Mouse (Mus musculus): Measurements from ENCODE around the gene Traf3ip3. TPM values are rescaled to one million over a fixed set of nuclear protein-coding genes. Genes with fewer than 3 reads are reported as not detected.

Traf3ip3 gene
- polyA plus RNA-seq, 1 experiment from 2014 or later = 3.9 TPM

DNA sequence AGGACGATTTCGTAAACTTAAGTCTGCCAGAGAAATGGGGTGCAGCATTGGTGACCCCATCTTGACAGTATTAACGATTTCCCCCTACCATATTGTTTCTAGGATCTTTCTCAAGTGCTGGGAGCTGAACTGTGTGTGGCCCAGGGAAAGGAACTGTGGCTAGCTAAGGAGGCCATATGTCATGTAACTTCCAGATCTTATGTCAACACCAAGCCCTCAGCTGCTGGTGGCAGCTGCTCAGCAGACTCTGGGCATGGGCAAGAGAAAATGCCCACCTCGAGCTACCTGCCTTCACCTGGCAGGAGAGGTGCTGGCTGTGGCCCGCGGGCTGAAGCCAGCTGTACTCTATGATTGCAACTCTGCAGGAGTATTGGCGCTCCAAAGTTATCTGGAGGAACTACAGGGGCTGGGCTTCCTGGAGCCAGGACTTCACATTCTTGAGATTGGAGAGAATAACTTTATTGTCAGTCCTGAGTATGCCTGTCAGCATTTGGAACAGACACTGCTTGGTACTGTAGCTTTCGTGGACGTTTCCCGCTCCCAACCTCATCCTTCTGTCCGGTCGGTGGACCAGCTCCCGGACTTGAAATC is 27.3 kb downstream of the Traf3ip3 start:
- H3K4me2 ChIP-seq = peak overlapping the region; percentile 62
- H3K9ac ChIP-seq = peak overlapping the region; percentile 39; the same call in 1 of the 2 replicates
- no peaks in the 10 kb centered on the region for H3K27me3 ChIP-seq (replicated peaks)
- peak overlapping the region; percentile 73 for H3K4me3 ChIP-seq (replicated peaks)
- H3K36me3 ChIP-seq = no peaks in the 10 kb centered on the region
- 73% methylated on average over 13 of the region's 13 CpGs for WGBS
- peaks cover 31% of the 10 kb centered on the region for H3K4me1 ChIP-seq
- H3K9me3 ChIP-seq = no peaks in the 10 kb centered on the region
- no peak for ATAC-seq (ENCODE audit: insufficient read depth, low FRiP score, low read depth)
- peak overlapping the region; percentile 86 for H3K27ac ChIP-seq

DNA sequence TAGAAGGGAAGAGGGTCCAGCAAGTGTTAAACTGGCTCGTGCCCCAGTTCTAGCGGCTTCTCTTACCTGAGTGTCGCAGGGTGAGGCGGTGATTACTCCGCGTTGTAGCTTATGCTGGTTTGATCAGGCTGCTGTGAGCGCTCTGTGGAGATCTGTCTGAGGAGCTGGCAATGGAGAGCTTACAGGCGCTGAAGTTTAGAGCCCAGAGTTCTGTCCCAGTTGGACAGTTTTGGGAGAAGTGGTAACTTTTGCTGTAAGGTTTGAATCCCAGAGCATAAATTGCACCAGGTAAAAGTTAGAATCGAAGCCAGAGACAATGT is 27.7 kb downstream of the Traf3ip3 start:
- H3K4me1 ChIP-seq = peaks cover 31% of the 10 kb centered on the region
- peak overlapping the region; percentile 62 for H3K4me2 ChIP-seq
- peak overlapping the region; percentile 86 for H3K27ac ChIP-seq
- WGBS = 14% methylated on average over 9 of the region's 9 CpGs
- no peak for ATAC-seq (ENCODE audit: insufficient read depth, low FRiP score, low read depth)
- no peaks in the 10 kb centered on the region for H3K9me3 ChIP-seq
- peak overlapping the region; percentile 73 for H3K4me3 ChIP-seq (replicated peaks)
- H3K36me3 ChIP-seq = no peaks in the 10 kb centered on the region
- H3K27me3 ChIP-seq (replicated peaks) = no peaks in the 10 kb centered on the region
- H3K9ac ChIP-seq = peak overlapping the region; percentile 39

DNA sequence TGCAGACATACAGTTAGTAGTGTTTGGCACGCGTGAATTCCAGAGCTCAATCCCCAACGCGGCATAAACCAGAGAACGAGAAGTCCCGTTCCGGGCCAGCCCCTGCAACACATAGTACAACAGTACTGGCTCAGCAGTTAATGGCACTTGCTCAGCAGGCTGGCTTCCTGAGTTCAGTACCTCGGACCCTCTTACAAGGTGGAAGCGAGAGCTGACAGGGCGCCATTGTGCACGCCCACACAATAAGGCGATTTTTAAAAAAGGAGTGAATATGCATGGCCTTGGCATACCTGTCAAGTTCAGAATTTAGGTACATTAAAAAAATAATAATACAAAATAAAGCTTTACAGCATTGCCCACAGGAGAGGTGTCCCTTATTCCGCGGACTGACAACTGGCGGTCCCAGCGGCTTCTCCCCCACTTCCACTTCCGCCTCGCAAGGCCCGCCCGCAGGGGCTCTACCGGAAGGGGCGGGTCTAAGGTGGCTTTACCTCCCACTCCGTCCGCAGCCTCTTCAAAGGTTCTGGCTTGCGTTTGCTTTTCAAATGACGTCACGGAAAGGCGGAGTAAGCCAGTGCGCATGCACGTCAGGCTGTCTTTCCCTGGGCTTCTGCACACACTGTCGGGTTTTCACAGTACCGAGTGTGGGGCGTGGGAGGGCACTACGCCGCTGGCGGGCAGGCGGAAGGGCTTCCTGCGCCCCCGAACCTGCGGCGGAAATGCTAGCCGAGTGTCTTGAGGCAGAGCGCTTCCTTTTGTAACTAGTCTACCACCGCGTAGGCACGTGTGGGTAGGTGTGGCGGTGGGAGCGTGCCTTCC is 28.3 kb downstream of the Traf3ip3 start:
- Histone ChIP-seq H3K4me2 (peak overlapping the region; percentile 67), H3K4me3 (replicated peaks) (peak overlapping the region; percentile 73), H3K36me3 (no peaks in the 10 kb centered on the region), H3K4me1 (peaks cover 31% of the 10 kb centered on the region), H3K27ac (peak overlapping the region; percentile 86), H3K9me3 (no peaks in the 10 kb centered on the region), H3K27me3 (replicated peaks) (no peaks in the 10 kb centered on the region), H3K9ac (peak overlapping the region; percentile 61)
- WGBS = under 1% methylated on average over 48 of the region's 48 CpGs
- peak; percentile 98 for ATAC-seq (ENCODE audit: insufficient read depth, low FRiP score, low read depth)

DNA sequence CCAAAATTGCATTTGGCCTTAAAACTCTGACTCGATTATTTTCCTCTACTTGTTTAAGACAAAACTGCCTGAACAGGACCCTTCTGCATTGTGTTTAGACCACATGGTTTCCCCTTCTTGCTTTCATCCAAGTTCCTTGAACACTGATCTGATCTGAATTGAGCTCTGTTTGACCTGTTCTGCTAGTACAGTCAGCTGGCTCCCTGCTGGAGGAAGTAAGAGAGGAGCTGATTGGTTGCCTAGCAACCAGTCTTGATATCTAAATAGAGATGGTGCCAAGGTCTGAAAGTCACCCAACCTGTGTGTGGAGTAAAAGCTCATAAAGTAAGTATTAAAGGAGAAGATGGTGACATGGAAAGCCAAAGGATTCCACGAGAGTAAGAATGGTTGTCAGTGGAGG is 31.6 kb downstream of the Traf3ip3 start:
- H3K36me3 ChIP-seq = no peaks in the 10 kb centered on the region
- peaks cover 27% of the 10 kb centered on the region for H3K4me1 ChIP-seq
- 43% methylated on average over 2 of the region's 2 CpGs for WGBS
- no peaks in the 10 kb centered on the region for H3K27me3 ChIP-seq (replicated peaks)
- H3K4me3 ChIP-seq (replicated peaks) = no peak overlapping the region
- H3K4me2 ChIP-seq = no peak overlapping the region
- peak; percentile 38; the same call in 1 of the 2 replicates for ATAC-seq (ENCODE audit: insufficient read depth, low FRiP score, low read depth)
- no peak overlapping the region for H3K9ac ChIP-seq
- H3K27ac ChIP-seq = peak overlapping the region; percentile 61; the same call in 1 of the 2 replicates
- H3K9me3 ChIP-seq = no peaks in the 10 kb centered on the region

DNA sequence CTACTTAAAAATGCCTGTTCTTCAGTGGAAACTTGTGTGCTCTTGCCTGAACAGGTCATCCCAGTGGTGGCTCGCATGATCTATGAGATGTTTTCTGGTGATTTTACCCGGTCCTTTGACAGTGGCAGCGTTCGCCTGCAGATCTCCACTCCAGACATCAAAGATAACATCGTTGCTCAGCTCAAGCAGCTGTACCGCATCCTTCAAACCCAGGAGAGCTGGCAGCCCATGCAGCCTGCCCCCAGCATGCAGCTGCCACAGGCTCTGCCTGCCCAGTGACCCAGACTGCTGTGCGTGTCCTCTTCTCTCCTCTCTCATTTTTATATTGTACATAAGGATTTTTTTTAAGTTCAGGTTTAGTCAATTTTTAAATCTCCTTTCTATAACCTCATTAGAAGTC is 32.3 kb downstream of the Traf3ip3 start:
- no peak for ATAC-seq (ENCODE audit: insufficient read depth, low FRiP score, low read depth)
- Histone ChIP-seq H3K4me1 (peaks cover 21% of the 10 kb centered on the region), H3K4me3 (replicated peaks) (no peak overlapping the region), H3K27me3 (replicated peaks) (no peaks in the 10 kb centered on the region), H3K9ac (no peak overlapping the region), H3K27ac (no peak overlapping the region), H3K9me3 (no peaks in the 10 kb centered on the region), H3K4me2 (no peak overlapping the region), H3K36me3 (no peaks in the 10 kb centered on the region)
- 74% methylated on average over 7 of the region's 7 CpGs for whole genome bisulfite sequencing

DNA sequence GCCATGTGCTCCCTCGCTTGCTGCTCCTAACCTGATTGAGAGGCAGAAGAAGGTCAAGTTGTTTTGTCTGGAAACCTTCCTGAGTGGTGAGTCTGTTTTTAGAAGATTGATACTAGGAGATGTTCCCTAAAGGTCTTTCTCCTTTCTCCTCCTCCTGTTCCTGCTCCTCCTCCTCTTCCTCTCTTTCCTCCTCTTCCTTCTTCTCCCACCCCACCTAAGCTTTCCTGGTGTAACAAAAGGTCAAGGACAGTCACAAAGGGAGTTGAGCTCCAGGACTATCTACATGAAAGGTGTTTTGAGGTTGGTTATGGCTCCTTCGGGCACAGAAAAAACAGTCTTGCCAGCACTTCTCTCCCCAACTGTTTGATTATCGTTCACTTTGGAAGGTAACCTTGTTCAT is 33.8 kb downstream of the Traf3ip3 start, which contains the start of gene A130010J15Rik:
A130010J15Rik (plus strand) TSS at position 301 of the 400 bp plus-strand sequence.
- Histone ChIP-seq H3K9me3 (no peaks in the 10 kb centered on the region), H3K27ac (no peak within 1 kb of the TSS), H3K9ac (no peak within 1 kb of the TSS), H3K4me2 (no peak within 1 kb of the TSS), H3K36me3 (no peaks in the 10 kb centered on the region), H3K27me3 (replicated peaks) (no peaks in the 10 kb centered on the region), H3K4me1 (peaks cover 15% of the 10 kb centered on the region), H3K4me3 (replicated peaks) (no peak within 1 kb of the TSS)
- no peak for ATAC-seq (ENCODE audit: insufficient read depth, low FRiP score, low read depth)
- 85% methylated on average over 3 of the region's 3 CpGs for WGBS

DNA sequence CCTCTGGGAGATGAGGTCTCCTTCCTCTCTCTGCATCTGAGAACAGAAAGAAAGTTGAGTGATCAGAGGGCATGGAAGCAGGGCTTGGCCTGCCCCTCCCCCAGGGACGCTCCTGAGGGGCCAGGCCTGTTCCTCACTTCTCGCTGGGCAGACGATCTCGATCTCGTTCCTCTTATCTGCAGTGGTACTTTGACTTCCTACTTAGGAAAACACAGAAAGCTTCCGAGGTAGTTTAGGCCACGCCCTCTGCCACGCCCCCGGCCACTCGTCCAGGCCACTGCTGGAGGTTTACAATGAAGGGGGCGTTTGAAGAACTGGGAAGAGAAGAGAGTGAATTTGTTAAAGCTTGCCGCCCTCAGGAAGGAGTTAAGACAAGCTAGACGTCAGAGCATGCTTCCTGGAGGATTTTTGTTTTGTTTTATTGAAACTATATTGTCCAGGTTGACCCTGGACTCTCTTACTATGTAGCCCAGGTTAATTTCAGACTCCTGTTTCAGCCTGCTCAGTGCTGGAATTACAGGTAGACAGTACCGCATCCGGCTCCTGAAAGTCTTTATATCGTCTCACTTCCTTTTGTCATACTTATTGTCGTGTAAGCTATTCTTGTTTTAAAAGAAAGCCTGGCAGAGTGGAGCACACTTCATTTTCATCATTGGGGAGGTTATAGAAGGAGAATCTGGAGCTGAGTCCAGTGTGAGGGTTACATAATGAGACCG is 41.0 kb downstream of the Traf3ip3 start:
- no peaks in the 10 kb centered on the region for H3K36me3 ChIP-seq
- H3K4me3 ChIP-seq (replicated peaks) = peak overlapping the region; percentile 26
- peak; percentile 51; the same call in 1 of the 2 replicates for ATAC-seq (ENCODE audit: insufficient read depth, low FRiP score, low read depth)
- H3K4me1 ChIP-seq = peaks cover 29% of the 10 kb centered on the region
- H3K4me2 ChIP-seq = peak overlapping the region; percentile 47
- H3K9me3 ChIP-seq = no peaks in the 10 kb centered on the region
- H3K27ac ChIP-seq = no peak overlapping the region
- H3K9ac ChIP-seq = no peak overlapping the region
- WGBS = 13% methylated on average over 18 of the region's 18 CpGs
- no peaks in the 10 kb centered on the region for H3K27me3 ChIP-seq (replicated peaks)

DNA sequence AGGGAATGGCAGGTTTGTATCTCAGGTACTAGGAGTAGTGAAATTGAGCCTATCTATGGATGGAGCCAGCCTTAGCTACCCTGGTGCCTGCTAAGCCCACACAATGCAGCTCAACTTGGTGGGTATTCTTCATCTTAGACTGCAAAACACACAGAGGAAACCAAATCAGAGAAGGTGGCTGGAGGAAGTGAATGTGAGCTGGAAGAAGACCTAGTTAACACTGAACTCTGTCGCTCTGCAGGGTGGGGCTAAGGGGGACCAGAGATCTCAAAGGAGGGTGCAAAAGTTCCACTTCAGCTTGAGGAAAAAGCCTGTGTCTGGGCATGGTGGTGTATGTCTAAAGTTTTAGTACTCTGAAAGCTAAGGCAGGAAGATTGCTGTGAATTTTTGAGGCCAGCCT is 41.9 kb downstream of the Traf3ip3 start:
- Histone ChIP-seq H3K27ac (no peak overlapping the region), H3K9ac (no peak overlapping the region), H3K4me1 (peaks cover 29% of the 10 kb centered on the region), H3K36me3 (no peaks in the 10 kb centered on the region), H3K4me3 (replicated peaks) (no peak overlapping the region), H3K9me3 (no peaks in the 10 kb centered on the region), H3K27me3 (replicated peaks) (no peaks in the 10 kb centered on the region), H3K4me2 (peak overlapping the region; percentile 47; the same call in 1 of the 2 replicates)
- WGBS = 48% methylated on average over 1 of the region's 1 CpGs
- ATAC-seq (ENCODE audit: insufficient read depth, low FRiP score, low read depth) = no peak

DNA sequence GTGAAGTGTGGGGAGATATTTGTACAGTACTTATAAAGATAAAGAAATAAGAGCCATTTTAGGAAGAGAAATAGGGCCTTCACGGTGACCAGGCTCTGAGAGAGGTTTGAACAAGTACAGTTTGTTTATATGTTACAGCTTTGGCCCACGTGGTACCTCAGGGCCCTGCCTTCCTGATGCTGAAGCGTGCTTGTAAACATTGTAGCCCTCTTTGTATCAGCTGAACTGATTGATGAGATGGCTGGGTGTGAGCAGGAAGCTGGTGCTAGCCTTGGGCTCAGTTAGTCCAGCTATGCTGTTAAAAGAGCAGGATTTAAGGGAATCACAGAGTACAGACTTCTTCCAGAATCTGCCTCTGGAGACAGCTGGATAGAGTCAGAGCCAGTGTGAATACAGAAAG is 42.3 kb downstream of the Traf3ip3 start:
- Histone ChIP-seq H3K27ac (no peak overlapping the region), H3K9ac (no peak overlapping the region), H3K9me3 (no peaks in the 10 kb centered on the region), H3K27me3 (replicated peaks) (no peaks in the 10 kb centered on the region), H3K4me1 (peaks cover 29% of the 10 kb centered on the region), H3K4me2 (no peak overlapping the region), H3K4me3 (replicated peaks) (no peak overlapping the region), H3K36me3 (no peaks in the 10 kb centered on the region)
- no peak for ATAC-seq (ENCODE audit: insufficient read depth, low FRiP score, low read depth)
- 23% methylated on average over 3 of the region's 3 CpGs for WGBS

DNA sequence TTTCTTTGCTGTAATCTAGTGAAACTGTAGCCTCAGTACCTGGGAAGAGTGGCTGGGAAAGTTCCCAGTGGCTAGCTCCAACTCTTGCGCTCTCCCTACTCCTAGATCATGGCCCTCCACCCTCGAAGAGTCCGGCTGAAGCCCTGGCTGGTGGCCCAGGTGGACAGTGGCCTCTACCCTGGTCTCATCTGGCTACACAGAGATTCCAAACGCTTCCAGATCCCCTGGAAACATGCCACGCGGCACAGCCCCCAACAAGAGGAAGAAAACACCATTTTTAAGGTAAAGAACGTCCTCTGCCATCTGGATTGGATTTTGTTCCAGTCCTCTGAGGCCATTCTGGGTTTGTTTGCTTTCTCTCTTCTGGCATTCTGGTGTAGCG is 44.4 kb downstream of the Traf3ip3 start:
- Histone ChIP-seq H3K4me3 (replicated peaks) (no peak overlapping the region), H3K4me2 (peak overlapping the region; percentile 26; the same call in 1 of the 2 replicates), H3K9ac (no peak overlapping the region), H3K27me3 (replicated peaks) (peaks cover 7% of the 10 kb centered on the region; the same call in 1 of the 2 replicates), H3K4me1 (peaks cover 36% of the 10 kb centered on the region), H3K36me3 (no peaks in the 10 kb centered on the region), H3K27ac (peak overlapping the region; percentile 65), H3K9me3 (no peaks in the 10 kb centered on the region)
- no peak for ATAC-seq (ENCODE audit: insufficient read depth, low FRiP score, low read depth)
- WGBS = 76% methylated on average over 8 of the region's 8 CpGs

DNA sequence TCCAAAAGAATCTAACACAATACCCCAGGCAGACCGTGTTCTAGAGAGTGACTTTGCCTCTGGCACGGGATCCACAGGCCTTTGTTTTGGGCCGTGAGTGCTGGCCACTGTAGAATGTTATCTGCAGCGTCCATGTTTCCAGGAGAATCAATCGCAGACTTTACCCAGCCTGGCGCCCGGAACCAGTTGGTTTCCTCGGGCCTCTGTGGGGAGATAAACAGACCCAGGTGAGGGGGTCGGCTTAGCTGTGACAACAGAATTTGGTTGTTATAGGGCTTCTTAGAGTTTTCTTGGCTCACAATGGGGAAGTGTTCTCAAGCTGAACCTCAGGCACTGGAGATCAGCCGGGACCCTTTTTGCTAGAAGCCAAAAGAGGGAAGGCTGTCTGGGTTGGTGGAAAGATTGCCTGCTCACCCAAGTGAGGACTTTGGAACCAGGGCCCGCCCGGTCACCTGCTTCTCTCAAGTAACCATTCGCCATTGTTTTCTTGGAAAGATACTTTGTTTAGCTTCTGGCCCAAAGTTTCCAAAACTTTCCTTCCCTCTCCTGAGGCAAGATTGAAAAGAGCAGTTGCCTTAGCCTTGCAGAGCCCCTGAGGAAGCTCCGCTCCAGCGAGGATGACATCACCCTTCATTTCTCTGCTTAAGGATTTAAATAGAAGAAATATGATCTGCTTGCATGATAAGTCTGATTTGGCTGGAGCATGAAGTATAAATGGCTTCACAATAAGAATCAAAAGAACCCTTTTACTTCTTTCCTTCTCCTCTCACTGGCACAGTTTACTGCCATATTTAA is 45.0 kb downstream of the Traf3ip3 start:
- peak overlapping the region; percentile 34 for H3K4me2 ChIP-seq
- H3K9ac ChIP-seq = no peak overlapping the region
- WGBS = 46% methylated on average over 15 of the region's 15 CpGs
- H3K36me3 ChIP-seq = no peaks in the 10 kb centered on the region
- no peak overlapping the region for H3K4me3 ChIP-seq (replicated peaks)
- H3K4me1 ChIP-seq = peaks cover 36% of the 10 kb centered on the region
- no peak for ATAC-seq (ENCODE audit: insufficient read depth, low FRiP score, low read depth)
- peaks cover 7% of the 10 kb centered on the region; the same call in 1 of the 2 replicates for H3K27me3 ChIP-seq (replicated peaks)
- H3K27ac ChIP-seq = peak overlapping the region; percentile 65
- H3K9me3 ChIP-seq = no peaks in the 10 kb centered on the region

All from stomach, embryonic 15.5 days (tissue).